Mouse (Mus musculus): ENCODE data around the gene Nfkbie. TPM values are rescaled to one million over a fixed set of nuclear protein-coding genes. Genes with fewer than 3 reads are reported as not detected.

The Nfkbie gene
- total and polyA plus RNA-seq, 3 experiments, result 78.7 to 136 (median 90.0) TPM

DNA sequence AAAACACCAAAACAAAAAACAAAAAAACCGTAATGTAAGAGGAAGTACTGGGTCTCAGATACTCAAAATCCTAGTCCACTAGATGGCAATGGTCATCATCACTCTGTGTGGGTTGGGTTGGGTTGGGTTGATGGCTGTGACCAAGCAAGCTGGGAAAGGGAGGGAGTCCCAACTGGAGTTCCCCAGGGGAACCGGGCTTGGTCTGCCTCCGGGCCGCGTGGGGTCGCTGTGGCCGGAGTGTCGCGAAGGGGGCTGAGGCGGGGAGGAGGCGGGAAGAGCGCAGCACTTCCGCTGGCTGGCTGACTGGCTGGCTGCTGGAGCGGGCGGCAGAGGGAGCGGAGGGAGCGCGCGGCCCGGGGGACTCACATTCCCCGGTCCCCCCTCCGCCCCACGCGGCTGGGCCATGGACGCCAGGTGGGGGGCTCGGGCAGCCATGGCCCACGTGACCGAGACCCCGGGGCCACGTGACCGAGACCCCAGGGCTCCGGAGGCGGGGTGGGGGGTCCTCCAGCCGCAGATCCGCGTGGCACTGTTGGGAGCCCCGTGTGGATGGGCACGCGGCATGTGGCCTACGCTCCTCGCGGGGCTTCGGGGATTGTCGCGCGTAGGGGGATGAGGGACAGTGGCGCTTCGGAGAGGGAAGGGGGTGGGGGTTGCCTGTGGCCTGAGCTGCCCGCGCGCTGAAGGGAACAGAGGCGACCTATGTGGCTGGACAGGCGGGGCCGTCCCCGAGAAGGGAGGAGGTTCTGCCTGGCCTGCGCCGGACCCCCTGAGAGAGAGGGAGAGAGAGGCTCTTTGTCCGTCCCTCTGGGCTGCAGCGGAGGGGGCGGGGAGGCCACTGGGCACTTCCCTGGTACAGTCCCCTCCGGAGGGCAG, 8.4 kb downstream of the Nfkbie start, which contains the start of gene Slc35b2:
Gene Slc35b2 (plus strand): TSS at position 220 of the 876 bp plus-strand sequence.
- in situ Hi-C loops (cut with MboI; ENCODE audit: low pct_ligation_motif_present, low pct_unique_long_range_greater_than_20kb, low sequenced_read_pairs), result no loop called here
- TF ChIP-seq ETS1 (conservative IDR thresholded peaks at IDR 0.05; ENCODE audit: low read depth, low read length) (no peak; the same call in 1 of the 2 replicates), MAFK (IDR thresholded peaks at IDR 0.05; ENCODE audit: insufficient replicate concordance, low read length) (0 out of 2 replicates have a peak, but pooled peaks have one; percentile 31), USF2 (conservative IDR thresholded peaks at IDR 0.05; ENCODE audit: low read depth, low read length) (peak; percentile 74), JUND (conservative IDR thresholded peaks at IDR 0.05; ENCODE audit: low read depth, low read length) (no peak), POLR2AphosphoS2 (IDR thresholded peaks at IDR 0.05; ENCODE audit: low read depth, low read length) (peak; percentile 94), ZNF384 (IDR thresholded peaks at IDR 0.05; ENCODE audit: low read depth, low read length) (peak; percentile 90), USF1 (IDR thresholded peaks at IDR 0.05; ENCODE audit: low read depth, low read length) (peak; percentile 93), EP300 (IDR thresholded peaks at IDR 0.05; ENCODE audit: low read length) (no peak), ZMIZ1 (IDR thresholded peaks at IDR 0.05; ENCODE audit: low read depth, low read length) (peak; percentile 90), SIN3A (IDR thresholded peaks at IDR 0.05; ENCODE audit: low read length) (peak; percentile 76), PAX5 (IDR thresholded peaks at IDR 0.05; ENCODE audit: low read length) (no peak), KAT2A (IDR thresholded peaks at IDR 0.05; ENCODE audit: insufficient replicate concordance, low read length) (peak; percentile 74; the same call in 1 of the 2 replicates), MAX (IDR thresholded peaks at IDR 0.05; ENCODE audit: low read length) (peak; percentile 76), CTCF (conservative IDR thresholded peaks at IDR 0.05 in 1 of 2, IDR thresholded peaks at IDR 0.05 in 1 of 2; ENCODE audit: low read depth in 2 of 2, low read length in 2 of 2) (peak in 1 of 2 experiments; percentile 85; a peak in 2 of 4 replicates), HCFC1 (IDR thresholded peaks at IDR 0.05; ENCODE audit: low read depth, low read length) (peak; percentile 81), CHD2 (IDR thresholded peaks at IDR 0.05; ENCODE audit: low read length) (peak; percentile 68), MYC (IDR thresholded peaks at IDR 0.05; ENCODE audit: low read depth, low read length) (peak; percentile 31; the same call in 1 of the 2 replicates), NRF1 (IDR thresholded peaks at IDR 0.05; ENCODE audit: low read depth, low read length) (peak; percentile 31; the same call in 1 of the 2 replicates), SMC3 (IDR thresholded peaks at IDR 0.05; ENCODE audit: low read depth, low read length) (peak; percentile 49), NELFE (IDR thresholded peaks at IDR 0.05; ENCODE audit: low read depth, low read length) (peak; percentile 58; the same call in 1 of the 2 replicates), UBTF (IDR thresholded peaks at IDR 0.05; ENCODE audit: low read depth, low read length) (peak; percentile 90), JUN (IDR thresholded peaks at IDR 0.05; ENCODE audit: insufficient read depth, low read depth, low read length) (no peak), IRF4 (IDR thresholded peaks at IDR 0.05; ENCODE audit: low read depth, low read length) (peak; percentile 55; the same call in 1 of the 2 replicates), MXI1 (IDR thresholded peaks at IDR 0.05; ENCODE audit: low read depth, low read length) (peak; percentile 70; the same call in 1 of the 2 replicates), ELF1 (IDR thresholded peaks at IDR 0.05; ENCODE audit: low read depth, low read length) (peak; percentile 87), MEF2A (IDR thresholded peaks at IDR 0.05; ENCODE audit: borderline replicate concordance, low read depth, low read length) (peak; percentile 83), BHLHE40 (IDR thresholded peaks at IDR 0.05; ENCODE audit: low read depth, low read length) (peak; percentile 96), GABPA (IDR thresholded peaks at IDR 0.05; ENCODE audit: insufficient replicate concordance, low read depth, low read length) (peak; percentile 65; the same call in 1 of the 2 replicates), ZC3H11A (IDR thresholded peaks at IDR 0.05; ENCODE audit: low read depth, low read length) (no peak), TBP (conservative IDR thresholded peaks at IDR 0.05; ENCODE audit: low read depth, low read length) (0 out of 2 replicates have a peak, but pooled peaks have one; percentile 7), ZKSCAN1 (IDR thresholded peaks at IDR 0.05; ENCODE audit: borderline replicate concordance, low read depth, low read length) (no peak), RCOR1 (conservative IDR thresholded peaks at IDR 0.05; ENCODE audit: low read depth, low read length) (peak; percentile 78), E2F4 (IDR thresholded peaks at IDR 0.05; ENCODE audit: insufficient replicate concordance, low read depth, low read length) (0 out of 2 replicates have a peak, but pooled peaks have one; percentile 48), POLR2A (IDR thresholded peaks at IDR 0.05; ENCODE audit: low read depth, low read length) (peak; percentile 75), CHD1 (IDR thresholded peaks at IDR 0.05; ENCODE audit: low read depth, low read length) (no peak; the same call in 1 of the 2 replicates), RAD21 (IDR thresholded peaks at IDR 0.05; ENCODE audit: low read depth, low read length) (peak; percentile 15), MAZ (IDR thresholded peaks at IDR 0.05; ENCODE audit: low read depth, low read length) (peak; percentile 95)

More for the DNA sequence above, 8.4 kb downstream of the Nfkbie start, which contains the start of gene Slc35b2:
- no peaks in the 10 kb centered on the region for H3K27me3 ChIP-seq (replicated peaks)
- H3K9ac ChIP-seq (ENCODE audit: insufficient read depth, low read depth), result peak within 1 kb of the TSS; percentile 89
- peak within 1 kb of the TSS; percentile 83 for H3K4me2 ChIP-seq (ENCODE audit: insufficient read depth, low read depth, poor library complexity, severe bottlenecking)
- dilution Hi-C loops (cut with MboI; ENCODE audit: extremely low pct_ligation_motif_present, extremely low pct_unique_long_range_greater_than_20kb, low sequenced_read_pairs), result no loop called here
- peaks cover 57 to 73% of the 10 kb centered on the region in 2 experiments for H3K36me3 ChIP-seq (replicated peaks in 1 of 2; ENCODE audit: control insufficient read depth in 1 of 2, insufficient read depth in 1 of 2, low read length in 1 of 2)
- peaks cover 39 to 67% of the 10 kb centered on the region in 2 experiments for H3K4me1 ChIP-seq (ENCODE audit: control insufficient read depth in 1 of 2, insufficient read depth in 2 of 2)
- H3K4me3 ChIP-seq (replicated peaks in 1 of 3; ENCODE audit: low read depth in 2 of 3, low read length in 2 of 3, poor library complexity in 1 of 3), result peak within 1 kb of the TSS; percentile 75 to 87 (median 80)
- H3K27ac ChIP-seq (ENCODE audit: insufficient read depth, low read depth), result peak within 1 kb of the TSS; percentile 98
- peaks cover 33% of the 10 kb centered on the region for H3K79me2 ChIP-seq (replicated peaks; ENCODE audit: control insufficient read depth, extremely low read depth, insufficient read depth, poor library complexity, severe bottlenecking)
- DNase-seq (ENCODE audit: extremely low read depth), result peak; percentile 85
- H3K9me3 ChIP-seq (replicated peaks; ENCODE audit: low read length), result no peaks in the 10 kb centered on the region

Data from CH12.LX (cell line).